Mouse (Mus musculus) telencephalon, adult 2 months (tissue): ENCODE data around the gene Liph.
"Not testable (repeated sequence)": the region's sequence is repeated elsewhere in the genome, so short reads cannot be mapped to it uniquely, and the experiment has no call there.

Source experiments
- DNase-seq: peaks from one replicate; pipeline ENCODE4 v3.0.0-alpha.2; 2011; ENCODE audit warnings: low read depth, low spot score

The Liph gene

GRCm38 (mm10) chr16:21995304-21995703 is at the start of gene Liph:
Liph (minus strand) TSS chr16:21995663.
- no peak for DNase-seq

GRCm38 (mm10) chr16:22043830-22044229 is 48.4 kb upstream of the Liph start:
- DNase-seq: no peak

GRCm38 (mm10) chr16:22039978-22040377 is 44.5 kb upstream of the Liph start:
- DNase-seq: no peak

GRCm38 (mm10) chr16:22038554-22038953 is 43.1 kb upstream of the Liph start:
- DNase-seq: peak; percentile 6

- DNase-seq: no peak
Measured at GRCm38 (mm10) chr16:22027474-22027873, 32.0 kb upstream of the Liph start.

- no peak for DNase-seq
Measured at GRCm38 (mm10) chr16:22022122-22022521, 26.7 kb upstream of the Liph start.

GRCm38 (mm10) chr16:22015569-22015968 is 20.1 kb upstream of the Liph start:
- DNase-seq: no peak

GRCm38 (mm10) chr16:22009596-22009995 is 14.1 kb upstream of the Liph start:
- DNase-seq: no peak

- peak; percentile 100 for DNase-seq
Measured at GRCm38 (mm10) chr16:22009099-22009584, 13.7 kb upstream of the Liph start, which contains the start of gene Senp2. Senp2 (plus strand) TSS chr16:22009484.

GRCm38 (mm10) chr16:22001606-22002005 is 6.1 kb upstream of the Liph start:
- no peak for DNase-seq

GRCm38 (mm10) chr16:22001172-22001571 is 5.7 kb upstream of the Liph start:
- DNase-seq: no peak

- no peak for DNase-seq
Measured at GRCm38 (mm10) chr16:21999941-22000690, 4.7 kb upstream of the Liph start.

GRCm38 (mm10) chr16:21998061-21998460 is 2.6 kb upstream of the Liph start:
- no peak for DNase-seq

GRCm38 (mm10) chr16:21996881-21997641 is 1.6 kb upstream of the Liph start:
- DNase-seq: no peak

- DNase-seq: no peak
Measured at GRCm38 (mm10) chr16:21996402-21996801, 939 bp upstream of the Liph start.

GRCm38 (mm10) chr16:21991774-21992173 is 3.7 kb downstream of the Liph start:
- DNase-seq: no peak

GRCm38 (mm10) chr16:21990893-21991292 is 4.6 kb downstream of the Liph start:
- DNase-seq: not testable (repeated sequence)

- no peak for DNase-seq
Measured at GRCm38 (mm10) chr16:21987956-21988355, 7.5 kb downstream of the Liph start.

- no peak for DNase-seq
Measured at GRCm38 (mm10) chr16:21986191-21986590, 9.3 kb downstream of the Liph start.

- DNase-seq: no peak
Measured at GRCm38 (mm10) chr16:21984091-21984490, 11.4 kb downstream of the Liph start.

GRCm38 (mm10) chr16:21983581-21983980 is 11.9 kb downstream of the Liph start:
- DNase-seq: no peak

- DNase-seq: no peak
Measured at GRCm38 (mm10) chr16:21983146-21983545, 12.3 kb downstream of the Liph start.

GRCm38 (mm10) chr16:21977347-21977746 is 18.1 kb downstream of the Liph start:
- DNase-seq: no peak
